Mouse (Mus musculus) MEL (cell line): ENCODE measurements at regions not wholly inside any gene's neighbourhood (a gene's known extent, or its start where the extent isn't known, plus 50 kb on each side); places are given as distances from the start of the nearest gene placed in this dataset.

Experiments
- DNase-seq: peaks from one replicate; pipeline ENCODE4 v3.0.0; 2011; ENCODE audit warnings: low read depth, low spot score
- H3K27ac ChIP-seq: 2 replicates; pipeline ENCODE4 v1.5.1; 2012; ENCODE audit warnings: low read depth, mild to moderate bottlenecking, control low read depth, low read length, moderate library complexity; ENCODE audit not compliant: control insufficient read depth
- H3K27me3 ChIP-seq, 2 experiments: fragments of 150-350 bp in 1 of 2; sonication (generic) in 1 of 2; 2 replicates each; pipeline ENCODE4 v1.6.1; 2012; ENCODE audit warnings: low read length in 2 of 2, mild to moderate bottlenecking in 2 of 2, improper control_type of control experiment in 1 of 2, moderate library complexity in 1 of 2; ENCODE audit not compliant: insufficient read depth in 2 of 2, control insufficient read depth in 1 of 2
- H3K36me3 ChIP-seq, 2 experiments: 2 replicates each; pipeline ENCODE4 v1.6.1; 2012 to 2014; ENCODE audit warnings: low read length in 2 of 2, improper control_type of control experiment in 1 of 2, inconsistent platforms in 1 of 2, mild to moderate bottlenecking in 1 of 2; ENCODE audit not compliant: insufficient read depth in 2 of 2, control insufficient read depth in 1 of 2
- H3K4me1 ChIP-seq, 2 experiments: fragments of 150-350 bp in 1 of 2; sonication (generic) in 1 of 2; 2 replicates each; pipeline ENCODE4 v1.6.1; 2012; ENCODE audit warnings: low read length in 2 of 2, improper control_type of control experiment in 1 of 2, mild to moderate bottlenecking in 1 of 2; ENCODE audit not compliant: insufficient read depth in 2 of 2, control insufficient read depth in 1 of 2
- H3K4me3 ChIP-seq, 2 experiments: fragments of 150-350 bp in 1 of 2; sonication (generic) in 1 of 2; 2 replicates each; pipeline ENCODE4 v1.5.1; 2012; ENCODE audit warnings: low read depth in 2 of 2, low read length in 2 of 2, mild to moderate bottlenecking in 2 of 2, moderate library complexity in 2 of 2, control low read depth in 1 of 2, improper control_type of control experiment in 1 of 2; ENCODE audit not compliant: control insufficient read depth in 1 of 2, insufficient read depth in 1 of 2
- H3K79me2 ChIP-seq: 2 replicates; pipeline ENCODE4 v1.6.1; 2012; ENCODE audit warnings: mild to moderate bottlenecking, low read length, moderate library complexity; ENCODE audit not compliant: control insufficient read depth, poor library complexity, insufficient read depth
- H3K9ac ChIP-seq: 2 replicates; pipeline ENCODE4 v1.6.1; 2012; ENCODE audit warnings: low read depth, mild to moderate bottlenecking, control low read depth, low read length, moderate library complexity; ENCODE audit not compliant: control insufficient read depth, poor library complexity, severe bottlenecking
- H3K9me3 ChIP-seq: fragments of 150-350 bp; sonication (generic); replicated peaks from 2 replicates; pipeline ENCODE4 v1.6.1; 2012; ENCODE audit warnings: mild to moderate bottlenecking, low read length, improper control_type of control experiment, moderate library complexity; ENCODE audit not compliant: insufficient read depth
- CHD2 ChIP-seq: IDR thresholded peaks from 2 replicates; pipeline ENCODE4 v1.6.1; 2011; ENCODE audit warnings: low read length, improper control_type of control experiment
- ETS1 ChIP-seq: IDR thresholded peaks from 2 replicates; pipeline ENCODE4 v1.6.1; 2012; ENCODE audit warnings: low read depth, mild to moderate bottlenecking, inconsistent platforms, low read length, improper control_type of control experiment, moderate library complexity
- GABPA ChIP-seq: IDR thresholded peaks from 2 replicates; pipeline ENCODE4 v1.6.1; 2012; ENCODE audit warnings: low read depth, mild to moderate bottlenecking, inconsistent platforms, low read length, improper control_type of control experiment, moderate library complexity
- GATA1 ChIP-seq: IDR thresholded peaks from 2 replicates; pipeline ENCODE4 v1.6.1; 2011; ENCODE audit warnings: low read depth, low read length, improper control_type of control experiment
- MAFK ChIP-seq: IDR thresholded peaks from 2 replicates; pipeline ENCODE4 v1.6.1; 2011; ENCODE audit warnings: low read depth, mild to moderate bottlenecking, low read length, improper control_type of control experiment, borderline replicate concordance
- MAZ ChIP-seq: IDR thresholded peaks from 2 replicates; pipeline ENCODE4 v1.6.1; 2012; ENCODE audit warnings: low read depth, mild to moderate bottlenecking, inconsistent platforms, low read length, improper control_type of control experiment
- MEF2A ChIP-seq: IDR thresholded peaks from 2 replicates; pipeline ENCODE4 v1.6.1; 2014; ENCODE audit warnings: low read depth, mild to moderate bottlenecking, inconsistent platforms, low read length, improper control_type of control experiment; ENCODE audit not compliant: poor library complexity, insufficient replicate concordance, severe bottlenecking; ENCODE audit errors: extremely low read depth
- MYC ChIP-seq: IDR thresholded peaks from 2 replicates; pipeline ENCODE4 v1.6.1; 2011; ENCODE audit warnings: low read depth, mild to moderate bottlenecking, low read length, improper control_type of control experiment, moderate library complexity
- NRF1 ChIP-seq: IDR thresholded peaks from 2 replicates; pipeline ENCODE4 v1.6.1; 2014; ENCODE audit warnings: low read depth, mild to moderate bottlenecking, inconsistent platforms, low read length, improper control_type of control experiment, moderate library complexity; ENCODE audit not compliant: poor library complexity, insufficient read depth, severe bottlenecking
- POLR2AphosphoS2 ChIP-seq: IDR thresholded peaks from 2 replicates; pipeline ENCODE4 v1.6.1; 2011; ENCODE audit warnings: low read length, improper control_type of control experiment
- POLR2AphosphoS5 ChIP-seq: IDR thresholded peaks from 2 replicates; pipeline ENCODE4 v1.6.1; 2012; ENCODE audit warnings: low read depth, borderline replicate concordance, mild to moderate bottlenecking, inconsistent platforms, low read length, moderate library complexity, mixed read lengths
- RAD21 ChIP-seq: IDR thresholded peaks from 2 replicates; pipeline ENCODE4 v1.6.1; 2011; ENCODE audit warnings: mild to moderate bottlenecking, low read depth, low read length, improper control_type of control experiment
- RCOR1 ChIP-seq: IDR thresholded peaks from 2 replicates; pipeline ENCODE4 v1.6.1; 2012; ENCODE audit warnings: low read depth, mild to moderate bottlenecking, inconsistent platforms, low read length, improper control_type of control experiment
- SIN3A ChIP-seq: IDR thresholded peaks from 2 replicates; pipeline ENCODE4 v1.6.1; 2012; ENCODE audit warnings: low read length, improper control_type of control experiment, inconsistent platforms
- TBP ChIP-seq: IDR thresholded peaks from 2 replicates; pipeline ENCODE4 v1.8.0; 2011; ENCODE audit warnings: low read depth, low read length, improper control_type of control experiment
- UBTF ChIP-seq: IDR thresholded peaks from 2 replicates; pipeline ENCODE4 v1.6.1; 2012; ENCODE audit warnings: low read depth, mild to moderate bottlenecking, inconsistent platforms, low read length, improper control_type of control experiment, moderate library complexity, borderline replicate concordance; ENCODE audit not compliant: insufficient read depth
- USF2 ChIP-seq, 2 experiments: IDR thresholded peaks; 2 replicates each; pipeline ENCODE4 v1.6.1; 2011 to 2012; ENCODE audit warnings: improper control_type of control experiment in 2 of 2, low read length in 2 of 2, borderline replicate concordance in 1 of 2, inconsistent platforms in 1 of 2, low read depth in 1 of 2, mild to moderate bottlenecking in 1 of 2; ENCODE audit not compliant: insufficient read depth in 1 of 2
- ZC3H11A ChIP-seq: IDR thresholded peaks from 2 replicates; pipeline ENCODE4 v1.6.1; 2012; ENCODE audit warnings: low read depth, mild to moderate bottlenecking, inconsistent platforms, low read length, improper control_type of control experiment
- ZNF384 ChIP-seq: IDR thresholded peaks from 2 replicates; pipeline ENCODE4 v1.6.1; 2012; ENCODE audit warnings: low read depth, mild to moderate bottlenecking, inconsistent platforms, low read length, improper control_type of control experiment

DNA sequence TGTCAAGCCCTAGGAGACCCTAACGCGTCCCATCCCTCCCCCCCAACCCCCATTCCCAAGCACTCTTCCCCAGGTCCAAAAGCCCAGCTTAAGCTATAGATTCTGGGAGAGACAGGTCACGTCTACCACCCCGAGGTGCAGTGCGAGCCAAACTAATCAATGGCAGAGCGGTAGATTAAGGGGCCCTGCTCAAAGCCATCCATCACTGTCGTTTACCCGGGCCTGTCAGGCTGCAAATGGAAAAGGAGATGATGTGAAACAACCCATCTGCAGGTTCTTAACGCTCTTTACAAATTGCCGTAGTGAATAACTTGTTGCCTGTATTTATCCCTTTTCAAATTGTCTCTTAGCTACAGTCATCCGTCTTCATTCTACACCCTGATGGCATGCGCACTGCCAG is 126.2 kb upstream of the Nectin1 start:
- no peaks in the 10 kb centered on the region for H3K27me3 ChIP-seq
- no peaks in the 10 kb centered on the region for H3K9me3 ChIP-seq
- no peak for DNase-seq
- H3K9ac ChIP-seq = no peak overlapping the region
- H3K36me3 ChIP-seq = no peaks in the 10 kb centered on the region
- TF ChIP-seq SIN3A (no peak), MAFK (no peak), ETS1 (no peak), POLR2AphosphoS2 (no peak), MEF2A (no peak), CHD2 (no peak)
- no peak overlapping the region for H3K27ac ChIP-seq
- no peaks in the 10 kb centered on the region for H3K79me2 ChIP-seq
- H3K4me1 ChIP-seq = no peaks in the 10 kb centered on the region
- H3K4me3 ChIP-seq = no peak overlapping the region

DNA sequence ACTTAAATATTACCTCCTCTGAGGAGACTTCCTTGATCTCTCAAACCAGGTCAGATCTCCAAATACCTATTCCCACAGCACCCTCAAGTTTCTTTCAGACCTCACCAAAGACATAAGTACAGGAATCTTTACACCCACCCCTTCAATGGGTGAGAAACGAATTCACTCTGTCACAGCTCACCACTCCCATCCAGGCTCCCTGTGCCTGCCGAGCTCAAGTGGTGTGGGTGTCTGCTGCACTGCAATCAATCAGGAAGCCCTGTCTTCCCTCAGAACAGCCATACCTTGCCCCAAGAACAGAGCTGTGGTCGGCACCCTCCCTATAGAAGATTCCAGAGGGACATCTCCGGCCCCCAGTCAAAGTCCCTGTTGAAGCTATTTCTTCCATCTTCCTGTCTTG is 116.2 kb upstream of the Nectin1 start:
- no peaks in the 10 kb centered on the region for H3K4me1 ChIP-seq
- H3K9ac ChIP-seq = no peak overlapping the region
- no peaks in the 10 kb centered on the region for H3K79me2 ChIP-seq
- no peaks in the 10 kb centered on the region for H3K36me3 ChIP-seq
- no peak for DNase-seq
- TF ChIP-seq SIN3A (no peak), GATA1 (no peak), ZNF384 (no peak), MAFK (no peak), CHD2 (no peak), ETS1 (no peak), MAZ (no peak), ZC3H11A (no peak), GABPA (no peak), TBP (no peak)
- H3K27me3 ChIP-seq = no peaks in the 10 kb centered on the region
- no peak overlapping the region for H3K27ac ChIP-seq
- no peaks in the 10 kb centered on the region for H3K9me3 ChIP-seq
- no peak overlapping the region for H3K4me3 ChIP-seq

DNA sequence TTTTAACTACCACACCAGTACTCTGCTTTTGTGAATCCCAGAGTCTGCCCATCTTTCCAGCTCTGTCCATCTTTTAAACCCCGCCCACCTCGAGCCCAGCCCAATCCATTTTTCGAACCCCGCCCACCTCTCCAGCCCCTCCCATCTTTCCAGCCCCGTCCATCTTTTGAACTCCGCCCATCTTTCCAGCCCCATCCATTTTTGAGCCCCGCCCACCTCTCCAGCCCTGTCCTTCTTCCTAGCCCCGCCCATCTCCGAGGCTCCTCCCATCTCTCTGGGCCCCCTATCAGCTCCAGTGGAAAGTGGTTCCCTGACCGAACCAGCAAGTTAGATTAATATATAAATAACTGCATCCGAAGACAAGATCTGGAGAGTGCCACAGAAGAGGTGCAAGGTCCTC is 115.0 kb upstream of the Nectin1 start:
- Histone ChIP-seq H3K27ac (no peak overlapping the region), H3K79me2 (no peaks in the 10 kb centered on the region), H3K9ac (no peak overlapping the region), H3K36me3 (no peaks in the 10 kb centered on the region), H3K4me3 (no peak overlapping the region), H3K4me1 (no peaks in the 10 kb centered on the region), H3K9me3 (no peaks in the 10 kb centered on the region), H3K27me3 (no peaks in the 10 kb centered on the region)
- DNase-seq = no peak
- TF ChIP-seq USF2 (IDR thresholded peaks at IDR 0.05; ENCODE audit: borderline replicate concordance in 1 of 2, insufficient read depth in 1 of 2, low read depth in 1 of 2, low read length in 2 of 2) = no peak
- TF ChIP-seq POLR2AphosphoS5 = no peak
- TF ChIP-seq RCOR1 = no peak
- TF ChIP-seq SIN3A = no peak
- TF ChIP-seq UBTF = no peak
- no peak for TF ChIP-seq NRF1
- TF ChIP-seq CHD2 = no peak
- no peak for TF ChIP-seq MYC
- no peak for TF ChIP-seq RAD21
- TF ChIP-seq MAZ = no peak
